Mouse (Mus musculus) lung, adult 2 months (tissue): Measurements from ENCODE around the gene Mipep.

Experiments
- CTCF ChIP-seq: fragments of 200-500 bp; IDR thresholded peaks from 2 replicates; pipeline ENCODE4 v1.5.1; 2011; ENCODE audit warnings: mild to moderate bottlenecking, low read length, control low read depth; ENCODE audit not compliant: insufficient read depth
- POLR2A ChIP-seq: fragments of 200-500 bp; IDR thresholded peaks from 2 replicates; pipeline ENCODE4 v1.6.1; 2011; ENCODE audit warnings: low read depth, mild to moderate bottlenecking, control low read depth, low read length, borderline replicate concordance; ENCODE audit errors: extremely low read depth

GRCm38 (mm10) chr14:60841977-60842659 is 57.7 kb downstream of the Mipep start:
- TF ChIP-seq CTCF (no peak), POLR2A (no peak)
